Mouse (Mus musculus) liver, embryonic 14.5 days (tissue): Measurements from ENCODE around the gene Rpap3. TPM values are rescaled to one million over a fixed set of nuclear protein-coding genes. Genes with fewer than 3 reads are reported as not detected.

Experiments used
- ATAC-seq: fragments of 200-750 bp; cut with Nextera tagmentation; 2 replicates; pipeline ENCODE4 v1.8.0; 2017; ENCODE audit warnings: moderate number of reproducible peaks, mild to moderate bottlenecking, moderate library complexity; ENCODE audit not compliant: insufficient read depth
- DNase-seq, 3 experiments: peaks; one replicate each; pipeline ENCODE4 v3.0.0-alpha.2; 2012 to 2013; ENCODE audit warnings: low read depth in 3 of 3, low spot score in 3 of 3
- H3K27ac ChIP-seq: fragments of 300-500 bp; sonication (generic); 2 replicates; pipeline ENCODE4 v1.5.1; 2014; ENCODE audit warnings: moderate library complexity, mild to moderate bottlenecking, control low read depth, inconsistent platforms
- H3K27me3 ChIP-seq: fragments of 300-500 bp; sonication (generic); 2 replicates; pipeline ENCODE4 v1.6.1; 2014; ENCODE audit warnings: mild to moderate bottlenecking, low read length, moderate library complexity; ENCODE audit not compliant: control insufficient read depth, insufficient read depth
- H3K36me3 ChIP-seq: fragments of 300-500 bp; sonication (generic); replicated peaks from 2 replicates; pipeline ENCODE4 v1.6.1; 2014; ENCODE audit warnings: low read depth; ENCODE audit not compliant: control insufficient read depth, insufficient read depth
- H3K4me1 ChIP-seq, 2 experiments: fragments of 200-500 bp in 1 of 2; fragments of 300-500 bp in 1 of 2; sonication (generic) in 1 of 2; replicated peaks; 2 replicates each; pipeline ENCODE4 v1.6.1; 2012 to 2014; ENCODE audit warnings: antibody characterized with exemption in 1 of 2, inconsistent platforms in 1 of 2, low read length in 1 of 2; ENCODE audit not compliant: control insufficient read depth in 2 of 2, insufficient read depth in 2 of 2
- H3K4me2 ChIP-seq: fragments of 300-500 bp; sonication (generic); 2 replicates; pipeline ENCODE4 v1.6.1; 2014; ENCODE audit warnings: low read depth, mild to moderate bottlenecking, control low read depth, moderate library complexity
- H3K4me3 ChIP-seq, 2 experiments: fragments of 200-500 bp in 1 of 2; fragments of 300-500 bp in 1 of 2; sonication (generic) in 1 of 2; 2 replicates each; pipeline ENCODE4 v1.5.1; 2012 to 2014; ENCODE audit warnings: low read depth in 2 of 2, low read length in 2 of 2, mild to moderate bottlenecking in 2 of 2, control low read depth in 1 of 2, inconsistent platforms in 1 of 2, moderate library complexity in 1 of 2; ENCODE audit not compliant: insufficient read depth in 1 of 2
- H3K9ac ChIP-seq: fragments of 300-500 bp; sonication (generic); replicated peaks from 2 replicates; pipeline ENCODE4 v1.6.1; 2014; ENCODE audit warnings: mild to moderate bottlenecking, control low read depth, moderate library complexity
- H3K9me3 ChIP-seq: fragments of 300-500 bp; sonication (generic); 2 replicates; pipeline ENCODE4 v1.6.1; 2016; ENCODE audit warnings: low read length, mixed read lengths; ENCODE audit not compliant: control insufficient read depth
- CTCF ChIP-seq: IDR thresholded peaks from 2 replicates; pipeline ENCODE4 v1.5.1; 2016; ENCODE audit warnings: antibody characterized with exemption, low read depth, control low read depth
- EP300 ChIP-seq: IDR thresholded peaks from 2 replicates; pipeline ENCODE4 v1.6.1; 2016; ENCODE audit warnings: antibody characterized with exemption, low read depth
- WGBS: fragments of 180-500 bp; shearing (Covaris S2); extraction: QIAGEN DNeasy Blood & Tissue Kit; methylation state at CpG from one replicate; pipeline ENCODE4 v1.1.7; 2014; ENCODE audit not compliant: insufficient replicate concordance; 5-methylcytosine and 5-hydroxymethylcytosine counted together
- polyA plus RNA-seq, 2 experiments: library from polyadenylated mRNA; depleted of rRNA in 1 of 2; stranded (reverse) in 1 of 2; unstranded in 1 of 2; fragments of >200 nt; fragmentation: Nextera tagmentation in 1 of 2; extraction: Ambion mirVana in 1 of 2; gene quantifications; 2 replicates each; pipeline versions ENCODE4 v1.2.1 to v1.2.3; 2012 to 2014

The Rpap3 gene
- polyA plus RNA-seq, 2 experiments: 6.8 to 11.2 TPM

DNA sequence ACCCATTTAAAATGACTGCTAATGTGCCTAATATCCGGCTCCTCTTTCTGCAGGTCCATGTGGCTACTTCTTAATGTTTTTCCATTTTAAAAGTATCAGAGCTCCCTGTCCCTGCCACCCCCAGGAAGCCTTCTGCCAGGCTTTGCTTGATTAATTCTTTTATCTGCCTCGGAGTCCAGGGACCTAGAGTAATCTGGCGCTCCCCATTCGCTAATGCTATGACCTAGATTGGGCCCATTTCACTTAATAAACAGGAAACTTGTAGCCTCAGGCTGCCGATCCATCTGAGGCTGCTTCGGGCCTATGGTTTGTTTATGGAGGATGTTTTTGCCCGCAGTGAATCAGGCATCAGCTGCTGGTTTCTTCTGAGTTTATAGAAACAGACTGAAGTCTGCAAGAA lies 59.2 kb downstream of the Rpap3 start:
- H3K36me3 ChIP-seq: no peaks in the 10 kb centered on the region
- whole genome bisulfite sequencing: 41% methylated on average over 7 of the region's 7 CpGs
- ATAC-seq: no peak
- no peaks in the 10 kb centered on the region for H3K27me3 ChIP-seq
- no peak overlapping the region for H3K9ac ChIP-seq
- TF ChIP-seq EP300: no peak
- TF ChIP-seq CTCF: no peak
- no peak overlapping the region for H3K27ac ChIP-seq
- no peak overlapping the region for H3K4me2 ChIP-seq
- DNase-seq: no peak
- no peak overlapping the region for H3K4me3 ChIP-seq
- no peaks in the 10 kb centered on the region for H3K4me1 ChIP-seq
- no peaks in the 10 kb centered on the region for H3K9me3 ChIP-seq

- TF ChIP-seq EP300: no peak
- TF ChIP-seq CTCF: no peak
- Histone ChIP-seq H3K27me3 (no peaks in the 10 kb centered on the region), H3K4me1 (no peaks in the 10 kb centered on the region), H3K27ac (no peak overlapping the region), H3K4me3 (no peak overlapping the region), H3K9me3 (no peaks in the 10 kb centered on the region), H3K4me2 (no peak overlapping the region), H3K36me3 (no peaks in the 10 kb centered on the region), H3K9ac (no peak overlapping the region)
- WGBS: 59% methylated on average over 4 of the region's 4 CpGs
- ATAC-seq (no peak), DNase-seq (no peak)
Observed at GRCm38 (mm10) chr15:97643986-97644385, 61.6 kb downstream of the Rpap3 start.

Other genes with a start within 250 kb of the Rpap3 start
- 0.01 and 0.02 TPM in 2 replicates for gene Endou, start 25.5 kb upstream of the Rpap3 start, polyA plus RNA-seq (2012; rRNA removed)
- gene Endou, start 25.5 kb upstream of the Rpap3 start, polyA plus RNA-seq (2014; fragmentation: Nextera tagmentation; extraction: Ambion mirVana): not detected in 2 replicates
- 2.2 and 2.3 TPM in 2 replicates for gene Rapgef3, start 62.1 kb upstream of the Rpap3 start, polyA plus RNA-seq (2012; rRNA removed)
- 0.84 and 0.95 TPM in 2 replicates for gene Rapgef3, start 62.1 kb upstream of the Rpap3 start, polyA plus RNA-seq (2014; fragmentation: Nextera tagmentation; extraction: Ambion mirVana)
- 35.0 and 47.8 TPM in 2 replicates for gene Slc48a1, start 72.7 kb upstream of the Rpap3 start, polyA plus RNA-seq (2012; rRNA removed)
- gene Slc48a1, start 72.7 kb upstream of the Rpap3 start, polyA plus RNA-seq (2014; fragmentation: Nextera tagmentation; extraction: Ambion mirVana): 73.9 and 74.7 TPM in 2 replicates
- 8.6 and 11.3 TPM in 2 replicates for gene Hdac7, start 138.7 kb upstream of the Rpap3 start, polyA plus RNA-seq (2012; rRNA removed)
- 4.7 and 6.6 TPM in 2 replicates for gene Hdac7, start 138.7 kb upstream of the Rpap3 start, polyA plus RNA-seq (2014; fragmentation: Nextera tagmentation; extraction: Ambion mirVana)
- 0.08 and 0.11 TPM in 2 replicates for gene Vdr, start 204.8 kb upstream of the Rpap3 start, polyA plus RNA-seq (2012; rRNA removed)
- gene Vdr, start 204.8 kb upstream of the Rpap3 start, polyA plus RNA-seq (2014; fragmentation: Nextera tagmentation; extraction: Ambion mirVana): 0.15 and 0.32 TPM in 2 replicates